Mouse (Mus musculus) adrenal gland, adult 18-20 months (tissue): ENCODE results near the gene Orc5. TPM values are rescaled to one million over a fixed set of nuclear protein-coding genes. Genes with fewer than 3 reads are reported as not detected.
"Not testable (repeated sequence)": the region's sequence is repeated elsewhere in the genome, so short reads cannot be mapped to it uniquely, and the experiment has no call there.

ENCODE experiments used
- DNase-seq, 2 experiments: peaks; one replicate each; pipeline ENCODE4 v3.0.0; 2021 to 2022; ENCODE audit warnings: low spot score in 2 of 2
- total RNA-seq, 2 experiments: library from RNA; stranded (reverse); gene quantifications; 1 replicate in 1 of 2; 2 replicates in 1 of 2; pipeline ENCODE4 v1.2.3; 2021

The Orc5 gene
- total RNA-seq, 2 experiments from 2014 or later: 13.7 to 15.4 TPM

DNA sequence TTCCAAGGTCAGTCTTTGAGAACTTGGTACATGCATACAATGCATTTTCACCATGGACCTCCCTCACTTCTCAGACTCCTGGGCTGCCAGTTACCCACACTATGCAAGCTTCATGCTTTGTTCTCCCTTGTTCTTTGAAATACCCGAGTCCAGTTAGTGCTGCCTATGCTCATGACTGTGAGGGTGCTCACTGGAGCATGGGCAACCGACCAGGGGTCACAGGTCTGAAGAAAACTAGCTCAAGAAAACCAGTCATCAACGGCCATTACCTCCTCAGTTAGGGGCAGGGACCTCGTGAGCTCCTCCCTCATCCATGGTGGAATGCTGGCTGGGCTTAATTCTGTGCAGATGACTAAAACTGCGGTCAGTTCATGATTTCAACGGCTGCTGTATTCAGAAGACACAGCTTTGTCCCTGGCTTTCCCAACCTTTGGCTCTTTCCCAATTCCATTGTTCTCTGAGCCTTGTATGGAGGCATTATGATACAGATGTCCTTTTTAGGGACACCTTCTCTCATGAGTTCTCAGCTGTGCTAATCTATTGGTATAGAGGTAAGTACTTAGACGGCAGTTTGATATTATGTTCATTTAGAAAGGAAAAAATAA is 11.1 kb downstream of the Orc5 start:
- DNase-seq: no peak

DNA sequence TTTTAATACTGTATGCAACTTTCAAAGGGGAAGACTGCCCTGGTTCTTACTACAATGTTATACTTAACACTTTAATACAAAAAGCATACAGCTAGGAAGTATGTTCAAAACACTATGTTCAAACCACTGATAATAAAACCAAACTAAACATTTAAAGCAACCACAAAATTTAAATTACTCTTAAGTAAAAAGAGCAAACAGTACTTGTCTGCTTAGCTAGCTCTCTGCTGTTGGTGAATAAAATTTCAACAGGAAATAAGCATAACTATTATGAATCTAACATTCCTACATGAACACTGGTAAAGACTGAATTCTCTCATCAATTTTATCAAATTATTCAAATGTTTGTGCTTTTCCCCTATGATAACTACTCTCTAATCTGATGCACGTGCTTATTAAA is 13.5 kb downstream of the Orc5 start:
- no peak for DNase-seq

GRCm38 (mm10) chr5:22532571-22532970 is 17.7 kb downstream of the Orc5 start:
- no peak for DNase-seq

GRCm38 (mm10) chr5:22522612-22523011 is 27.6 kb downstream of the Orc5 start:
- no peak for DNase-seq

GRCm38 (mm10) chr5:22519708-22520107 is 30.5 kb downstream of the Orc5 start:
- no peak for DNase-seq

DNA sequence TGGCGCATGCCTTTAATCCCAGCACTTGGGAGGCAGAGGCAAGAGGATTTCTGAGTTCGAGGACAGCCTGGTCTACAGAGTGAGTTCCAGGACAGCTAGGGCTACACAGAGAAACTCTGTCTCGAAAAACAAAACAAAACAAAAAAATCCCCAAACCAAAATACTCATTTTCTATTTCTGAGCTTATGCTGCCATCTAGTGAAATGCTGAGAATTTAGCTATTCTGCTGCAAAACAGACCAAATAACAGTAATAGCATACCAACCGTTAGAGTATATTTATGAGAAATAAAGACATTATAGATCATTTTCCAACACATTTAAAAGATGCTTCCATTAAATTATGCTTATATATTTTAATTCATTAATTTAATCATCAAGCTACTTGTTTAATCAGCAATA is 34.5 kb downstream of the Orc5 start:
- DNase-seq: not testable (repeated sequence)

DNA sequence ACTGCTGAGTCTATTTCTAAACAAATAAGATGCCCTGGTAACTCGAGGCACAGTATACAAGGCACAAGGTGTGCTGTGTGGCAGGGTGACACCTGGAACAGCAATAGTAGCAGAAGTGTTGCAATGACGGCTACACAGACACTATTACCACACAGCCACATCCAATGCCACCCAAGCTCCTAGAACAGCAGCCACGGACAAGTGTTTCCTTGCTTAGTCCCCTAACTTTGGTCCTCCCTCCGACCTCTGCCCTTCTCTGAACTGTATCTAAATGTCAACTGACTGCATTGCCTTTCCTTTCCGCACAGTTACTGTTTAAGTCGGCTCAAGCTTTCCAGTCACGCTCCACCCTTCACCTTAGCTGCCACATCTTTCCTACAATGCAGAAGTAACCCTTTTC is 36.0 kb downstream of the Orc5 start:
- DNase-seq: not testable (repeated sequence)

DNA sequence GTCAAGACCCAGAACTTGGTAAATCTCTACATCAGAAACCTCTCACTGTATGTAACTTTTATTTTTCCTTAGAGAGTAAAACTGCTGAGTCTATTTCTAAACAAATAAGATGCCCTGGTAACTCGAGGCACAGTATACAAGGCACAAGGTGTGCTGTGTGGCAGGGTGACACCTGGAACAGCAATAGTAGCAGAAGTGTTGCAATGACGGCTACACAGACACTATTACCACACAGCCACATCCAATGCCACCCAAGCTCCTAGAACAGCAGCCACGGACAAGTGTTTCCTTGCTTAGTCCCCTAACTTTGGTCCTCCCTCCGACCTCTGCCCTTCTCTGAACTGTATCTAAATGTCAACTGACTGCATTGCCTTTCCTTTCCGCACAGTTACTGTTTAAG is 37.6 kb downstream of the Orc5 start:
- DNase-seq: not testable (repeated sequence)

DNA sequence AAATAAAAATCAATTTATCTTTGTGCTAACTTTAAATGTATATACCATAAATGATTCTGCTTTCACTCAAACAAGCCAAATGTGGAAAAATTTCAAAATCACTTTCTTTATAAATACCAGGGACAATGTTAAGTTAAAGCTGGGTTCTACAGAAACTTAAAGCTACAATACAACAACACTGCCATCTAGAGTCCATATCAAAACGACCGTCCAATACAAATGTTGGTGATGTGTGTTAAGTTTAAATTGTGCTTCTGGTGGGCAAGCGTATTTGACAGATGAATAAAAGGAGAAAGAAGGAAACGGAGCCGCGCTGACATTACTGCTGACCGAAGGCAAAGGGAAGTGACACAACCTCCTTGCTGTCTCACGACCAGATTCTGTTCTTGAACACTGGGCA is 38.4 kb downstream of the Orc5 start:
- no peak for DNase-seq

DNA sequence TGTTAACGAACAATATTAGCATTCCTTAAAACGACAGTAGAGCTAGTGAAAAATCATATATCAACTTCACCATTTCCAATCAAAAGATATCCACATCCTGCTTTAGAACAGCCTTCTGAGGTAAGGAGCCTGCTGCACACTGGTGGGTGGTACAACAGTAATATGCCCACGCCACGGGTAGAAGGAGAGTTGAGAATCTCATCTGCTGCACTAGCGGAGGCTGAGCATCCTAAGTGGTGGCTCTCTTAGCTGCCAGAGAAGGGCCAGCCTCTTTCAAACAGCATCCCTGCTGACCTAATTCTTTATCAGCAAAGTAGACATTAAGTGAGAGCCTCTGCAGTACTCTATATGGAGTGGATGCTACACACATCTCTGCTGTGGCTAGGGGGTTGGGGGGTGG is 41.7 kb downstream of the Orc5 start:
- no peak for DNase-seq

DNA sequence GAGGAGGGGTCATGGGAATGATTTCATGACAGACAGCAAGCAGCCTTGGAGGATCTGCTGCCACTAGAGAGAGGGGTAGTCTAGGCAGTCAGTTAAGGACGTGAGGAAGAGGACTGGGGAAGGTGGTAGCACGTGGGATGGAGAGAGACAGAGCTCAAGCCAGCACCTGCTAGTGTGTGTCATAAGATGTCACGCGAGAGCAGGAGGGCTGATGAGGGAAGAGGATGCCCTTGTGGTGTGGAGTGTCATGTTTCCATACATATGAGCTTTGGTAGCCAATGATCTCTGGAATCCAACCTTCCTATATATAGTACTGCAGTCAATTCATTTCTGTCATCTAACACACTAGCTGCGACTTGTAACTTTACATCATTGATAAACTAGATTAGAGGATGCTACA is 50.8 kb downstream of the Orc5 start:
- no peak for DNase-seq

GRCm38 (mm10) chr5:22491088-22491487 is 59.1 kb downstream of the Orc5 start:
- no peak for DNase-seq

- DNase-seq: no peak
Observed at GRCm38 (mm10) chr5:22489091-22489490, 61.1 kb downstream of the Orc5 start.

DNA sequence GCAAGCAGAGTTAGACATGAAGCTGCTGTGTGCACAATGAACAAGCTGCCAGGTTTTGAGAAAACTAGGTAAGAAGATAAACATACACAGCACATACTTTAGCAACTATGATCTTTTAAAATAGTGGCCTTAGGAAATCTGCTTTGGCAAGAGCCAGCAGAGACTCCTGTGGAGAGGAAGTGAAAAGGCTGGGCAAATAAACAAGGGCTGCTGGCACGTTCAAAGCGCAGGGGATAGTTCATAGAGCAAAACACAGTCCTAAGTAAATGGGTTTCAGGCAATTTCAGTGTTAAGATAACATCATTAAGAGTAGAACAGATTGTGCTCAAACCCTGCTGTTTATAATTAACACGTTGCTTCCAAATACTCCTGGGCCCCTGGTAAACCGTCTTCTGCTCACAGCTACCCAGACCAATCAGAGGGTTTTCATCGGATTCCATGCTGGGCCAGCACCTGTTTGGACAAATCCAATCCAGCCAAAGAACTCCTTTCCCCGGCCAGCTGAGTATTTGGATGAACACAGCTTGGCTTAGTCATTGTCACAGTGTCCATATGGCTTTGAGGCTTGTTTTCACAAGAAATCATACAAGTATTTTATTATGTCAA is 63.5 kb downstream of the Orc5 start:
- DNase-seq: no peak

DNA sequence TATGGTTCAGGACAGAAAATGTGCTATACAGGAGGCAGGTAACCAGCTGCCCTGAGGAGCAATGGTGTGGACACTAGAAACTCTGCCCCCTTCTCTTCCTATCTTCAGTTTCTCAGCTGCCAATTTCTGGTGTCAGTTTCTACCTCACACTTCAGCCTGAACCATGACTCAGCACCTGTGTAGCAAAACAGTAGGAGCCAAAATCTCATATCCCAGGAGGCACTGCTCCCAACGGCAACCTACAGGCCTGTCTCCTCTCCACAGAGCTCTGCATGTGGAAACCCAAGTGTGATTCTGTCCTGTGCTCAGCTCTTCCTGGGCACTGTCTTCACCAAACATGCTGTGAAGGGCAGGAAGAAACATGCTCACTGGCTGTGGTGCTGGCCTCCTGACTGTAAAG is 64.5 kb downstream of the Orc5 start:
- DNase-seq: no peak

DNA sequence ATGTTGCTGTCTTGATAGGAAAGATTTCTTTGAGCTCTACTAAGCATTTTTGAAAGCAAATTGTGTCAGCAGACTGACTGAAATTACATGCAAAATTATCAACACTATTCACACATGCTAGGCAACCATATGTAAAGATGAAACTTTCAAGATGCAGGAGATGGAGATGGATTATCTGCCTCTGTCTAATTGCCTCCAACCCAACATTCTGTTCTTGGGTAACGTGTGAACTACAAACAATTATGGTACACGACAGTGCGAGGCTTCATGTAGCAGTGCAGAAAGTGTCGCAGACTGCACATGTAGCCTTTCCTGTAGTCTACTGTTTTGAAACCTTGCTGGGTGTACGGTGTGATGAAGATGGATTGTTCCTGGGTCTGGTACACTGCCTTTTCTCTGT is 67.7 kb downstream of the Orc5 start:
- no peak for DNase-seq

DNA sequence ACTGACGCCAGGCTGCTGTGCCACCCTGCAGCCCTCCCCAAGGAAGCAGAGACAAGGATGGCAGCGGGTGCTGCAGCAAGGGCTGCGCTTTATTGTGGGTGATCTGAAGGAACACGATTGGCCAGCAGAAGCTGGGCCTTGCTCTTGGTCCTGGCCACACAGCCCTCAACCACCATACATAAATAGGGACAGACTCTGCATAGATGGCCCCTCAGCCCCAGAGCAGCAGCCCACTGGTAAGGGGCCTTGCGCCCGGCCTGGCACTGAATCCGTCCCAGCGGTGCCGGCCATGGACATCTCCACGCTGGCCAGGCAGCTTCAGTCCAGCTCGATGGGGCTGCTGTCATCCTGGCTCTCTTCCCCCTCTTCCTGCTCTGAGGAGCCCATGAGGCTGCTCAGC is 77.8 kb downstream of the Orc5 start:
- not testable (repeated sequence) for DNase-seq

GRCm38 (mm10) chr5:22471243-22471642 is 79.0 kb downstream of the Orc5 start:
- no peak for DNase-seq

- DNase-seq: no peak
Observed at GRCm38 (mm10) chr5:22452871-22453661, 97.2 kb downstream of the Orc5 start.

GRCm38 (mm10) chr5:22452452-22452851 is 97.8 kb downstream of the Orc5 start:
- DNase-seq: no peak

GRCm38 (mm10) chr5:22451764-22452163 is 98.5 kb downstream of the Orc5 start:
- no peak for DNase-seq

DNA sequence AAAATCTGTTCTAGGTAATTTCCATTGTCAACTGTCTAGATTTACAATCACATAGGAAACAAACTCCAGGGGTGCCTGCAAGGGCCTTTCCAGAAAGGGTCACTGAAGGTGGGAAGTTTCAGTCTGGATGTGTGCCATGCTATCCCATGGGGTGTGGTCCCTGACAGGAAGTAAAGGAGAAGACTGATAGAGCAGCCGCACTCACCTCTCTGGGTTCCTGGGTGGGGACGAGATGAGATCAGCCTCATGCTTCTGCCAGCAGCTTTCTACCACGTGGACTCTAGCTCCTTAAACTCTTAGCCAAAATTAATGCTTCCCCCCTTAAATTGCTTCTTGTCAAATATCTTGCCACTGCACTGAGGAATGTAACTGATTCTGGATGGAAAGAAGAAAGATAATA is 100.7 kb downstream of the Orc5 start:
- no peak for DNase-seq
